Mouse (Mus musculus) intestine, embryonic 14.5 days (tissue): ENCODE data around the gene Pik3r6. TPM values are rescaled to one million over a fixed set of nuclear protein-coding genes. Genes with fewer than 3 reads are reported as not detected.

ENCODE experiments used
- ATAC-seq: fragments of 200-750 bp; cut with Nextera tagmentation; replicated peaks from 2 replicates; pipeline ENCODE4 v1.8.0; 2017; ENCODE audit warnings: low read depth, moderate number of reproducible peaks, moderate TSS enrichment, moderate library complexity; ENCODE audit not compliant: low FRiP score, low TSS enrichment
- DNase-seq: peaks from one replicate; pipeline ENCODE4 v3.0.0-alpha.2; 2018; ENCODE audit warnings: low spot score
- H3K27ac ChIP-seq: fragments of 300-500 bp; sonication (generic); 2 replicates; pipeline ENCODE4 v1.5.1; 2014; ENCODE audit warnings: low read depth, mild to moderate bottlenecking, control low read depth
- H3K27me3 ChIP-seq: fragments of 300-500 bp; sonication (generic); replicated peaks from 2 replicates; pipeline ENCODE4 v1.6.1; 2014; ENCODE audit warnings: low read length, control low read depth; ENCODE audit not compliant: control insufficient read depth, insufficient read depth
- H3K36me3 ChIP-seq: fragments of 300-500 bp; sonication (generic); 2 replicates; pipeline ENCODE4 v1.6.1; 2014; ENCODE audit warnings: low read length, control low read depth; ENCODE audit not compliant: control insufficient read depth, insufficient read depth
- H3K4me1 ChIP-seq: fragments of 300-500 bp; sonication (generic); replicated peaks from 2 replicates; pipeline ENCODE4 v1.6.1; 2014; ENCODE audit warnings: low read length, control low read depth, mixed read lengths; ENCODE audit not compliant: control insufficient read depth, insufficient read depth
- H3K4me2 ChIP-seq: fragments of 300-500 bp; sonication (generic); 2 replicates; pipeline ENCODE4 v1.6.1; 2014; ENCODE audit warnings: low read length
- H3K4me3 ChIP-seq: fragments of 300-500 bp; sonication (generic); 2 replicates; pipeline ENCODE4 v1.5.1; 2014; ENCODE audit warnings: low read depth, low read length, control low read depth, mixed read lengths
- H3K9ac ChIP-seq: fragments of 300-500 bp; sonication (generic); 2 replicates; pipeline ENCODE4 v1.6.1; 2014; ENCODE audit warnings: mild to moderate bottlenecking, low read length
- H3K9me3 ChIP-seq: fragments of 300-500 bp; sonication (generic); 2 replicates; pipeline ENCODE4 v1.6.1; 2016; ENCODE audit warnings: low read length, control low read depth; ENCODE audit not compliant: control insufficient read depth
- WGBS: fragments of 180-500 bp; shearing (Covaris S2); extraction: QIAGEN DNeasy Blood & Tissue Kit; methylation state at CpG from one replicate; pipeline ENCODE4 v1.1.7; 2014; 5-methylcytosine and 5-hydroxymethylcytosine counted together
- polyA plus RNA-seq: library from polyadenylated mRNA; unstranded; fragments of >200 nt; fragmentation: Nextera tagmentation; extraction: Ambion mirVana; gene quantifications from 2 replicates; pipeline ENCODE4 v1.2.1, GENCODE M21; 2014

Pik3r6 gene
- polyA plus RNA-seq, 1 experiment from 2014 or later = 3.3 TPM

- no peak for DNase-seq
- Histone ChIP-seq H3K36me3 (no peaks in the 10 kb centered on the region), H3K27ac (no peak overlapping the region), H3K9ac (no peak overlapping the region), H3K4me3 (no peak overlapping the region), H3K4me2 (no peak overlapping the region), H3K9me3 (no peaks in the 10 kb centered on the region), H3K4me1 (peaks cover 24% of the 10 kb centered on the region), H3K27me3 (no peaks in the 10 kb centered on the region)
- 20% methylated on average over 5 of the region's 5 CpGs for WGBS
- no peak for ATAC-seq
These were observed 88.9 kb downstream of the Pik3r6 start for GRCm38 (mm10) chr11:68591708-68592107.

- Histone ChIP-seq H3K4me1 (peaks cover 24% of the 10 kb centered on the region), H3K9me3 (no peaks in the 10 kb centered on the region), H3K4me3 (no peak overlapping the region), H3K27ac (no peak overlapping the region), H3K9ac (no peak overlapping the region), H3K4me2 (no peak overlapping the region), H3K36me3 (no peaks in the 10 kb centered on the region), H3K27me3 (no peaks in the 10 kb centered on the region)
- ATAC-seq (no peak), DNase-seq (no peak)
- 59% methylated on average over 3 of the region's 3 CpGs for WGBS
These were observed 90.4 kb downstream of the Pik3r6 start for GRCm38 (mm10) chr11:68593247-68593646.

GRCm38 (mm10) chr11:68597912-68598311, 95.1 kb downstream of the Pik3r6 start:
- 91% methylated on average over 2 of the region's 2 CpGs for whole genome bisulfite sequencing
- H3K4me2 ChIP-seq = no peak overlapping the region
- no peaks in the 10 kb centered on the region for H3K36me3 ChIP-seq
- ATAC-seq = no peak
- no peak overlapping the region for H3K27ac ChIP-seq
- H3K27me3 ChIP-seq = no peaks in the 10 kb centered on the region
- H3K9ac ChIP-seq = no peak overlapping the region
- DNase-seq = no peak
- H3K4me1 ChIP-seq = peaks cover 42% of the 10 kb centered on the region
- H3K4me3 ChIP-seq = no peak overlapping the region
- no peaks in the 10 kb centered on the region for H3K9me3 ChIP-seq

- H3K27ac ChIP-seq = peak overlapping the region; percentile 93
- no peaks in the 10 kb centered on the region for H3K9me3 ChIP-seq
- H3K9ac ChIP-seq = no peak overlapping the region
- H3K4me1 ChIP-seq = peaks cover 36% of the 10 kb centered on the region
- no peak overlapping the region for H3K4me3 ChIP-seq
- DNase-seq (peak; percentile 69), ATAC-seq (peak; percentile 68)
- H3K36me3 ChIP-seq = no peaks in the 10 kb centered on the region
- H3K4me2 ChIP-seq = no peak overlapping the region
- no peaks in the 10 kb centered on the region for H3K27me3 ChIP-seq
- 16% methylated on average over 6 of the region's 6 CpGs for whole genome bisulfite sequencing
These were observed 97.8 kb downstream of the Pik3r6 start for GRCm38 (mm10) chr11:68600551-68601021.

GRCm38 (mm10) chr11:68601486-68601991, 98.7 kb downstream of the Pik3r6 start:
- H3K27ac ChIP-seq = peak overlapping the region; percentile 93

More at GRCm38 (mm10) chr11:68601486-68601991, 98.7 kb downstream of the Pik3r6 start:
- ATAC-seq (no peak), DNase-seq (no peak)
- WGBS = 16% methylated on average over 9 of the region's 9 CpGs
- no peak overlapping the region for H3K9ac ChIP-seq
- no peaks in the 10 kb centered on the region for H3K27me3 ChIP-seq
- H3K36me3 ChIP-seq = no peaks in the 10 kb centered on the region
- no peaks in the 10 kb centered on the region for H3K9me3 ChIP-seq
- no peak overlapping the region for H3K4me3 ChIP-seq
- H3K4me1 ChIP-seq = peaks cover 36% of the 10 kb centered on the region
- H3K4me2 ChIP-seq = no peak overlapping the region

Other genes with a start within 250 kb of the Pik3r6 start
- 6.2 and 6.7 TPM in 2 replicates for gene Ntn1, start 102.2 kb upstream of the Pik3r6 start, polyA plus RNA-seq
- 0.61 and 0.78 TPM in 2 replicates for gene Pik3r5, start 70.9 kb upstream of the Pik3r6 start, polyA plus RNA-seq
- gene Mfsd6l, start 53.2 kb downstream of the Pik3r6 start, polyA plus RNA-seq = 1.7 and 2.2 TPM in 2 replicates
- gene Ccdc42, start 84.0 kb downstream of the Pik3r6 start, polyA plus RNA-seq = 0.32 TPM in 2 replicates
- 108 and 116 TPM in 2 replicates for gene Myh10, start 188.5 kb downstream of the Pik3r6 start, polyA plus RNA-seq